Mouse (Mus musculus): ENCODE measurements around the gene Olfr9.
"Not testable (repeated sequence)": the region's sequence is repeated elsewhere in the genome, so short reads cannot be mapped to it uniquely, and the experiment has no call there.

Gene Olfr9

GRCm38 (mm10) chr10:128989131-128989530, at the start of gene Olfr9:
Gene Olfr9, plus strand, starts transcription at chr10:128989431.
- DNase-seq (ENCODE audit: low read depth in 1 of 2, low spot score in 2 of 2): not testable (repeated sequence)

DNA sequence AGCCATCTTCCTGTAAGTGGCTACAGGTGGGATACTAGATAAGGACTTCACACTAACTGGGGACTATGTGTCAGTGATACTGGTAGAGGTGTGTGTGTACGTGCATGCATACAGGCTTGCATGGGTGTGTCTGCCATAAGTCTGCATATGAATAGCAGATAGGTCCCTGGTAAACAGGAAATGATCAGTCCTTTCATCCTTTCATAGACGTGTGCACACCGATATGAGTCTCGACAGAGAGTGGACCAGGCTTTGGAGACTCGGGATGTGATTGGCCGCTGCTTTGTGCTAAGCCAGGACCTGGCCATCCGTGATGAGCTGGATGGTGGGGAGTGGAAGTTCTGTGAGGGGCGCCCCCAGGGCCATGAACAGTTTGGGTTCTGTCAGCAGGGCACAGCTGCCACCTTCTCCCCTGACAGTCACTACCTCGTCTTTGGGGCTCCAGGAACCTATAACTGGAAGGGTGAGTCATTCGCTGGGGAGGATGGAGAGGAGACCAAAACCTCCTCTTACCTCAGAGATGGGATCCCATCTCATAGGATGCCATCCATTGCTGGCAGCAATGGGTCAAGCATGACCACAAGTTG, 48.7 kb upstream of the Olfr9 start:
- no peak for DNase-seq (ENCODE audit: low read depth in 1 of 2, low spot score in 2 of 2)

- DNase-seq (ENCODE audit: low read depth in 1 of 2, low spot score in 2 of 2): no peak
Measured at GRCm38 (mm10) chr10:128945675-128946074, 43.6 kb upstream of the Olfr9 start.

- no peak for DNase-seq (ENCODE audit: low read depth in 1 of 2, low spot score in 2 of 2)
Measured at GRCm38 (mm10) chr10:128947496-128947895, 41.7 kb upstream of the Olfr9 start.

DNA sequence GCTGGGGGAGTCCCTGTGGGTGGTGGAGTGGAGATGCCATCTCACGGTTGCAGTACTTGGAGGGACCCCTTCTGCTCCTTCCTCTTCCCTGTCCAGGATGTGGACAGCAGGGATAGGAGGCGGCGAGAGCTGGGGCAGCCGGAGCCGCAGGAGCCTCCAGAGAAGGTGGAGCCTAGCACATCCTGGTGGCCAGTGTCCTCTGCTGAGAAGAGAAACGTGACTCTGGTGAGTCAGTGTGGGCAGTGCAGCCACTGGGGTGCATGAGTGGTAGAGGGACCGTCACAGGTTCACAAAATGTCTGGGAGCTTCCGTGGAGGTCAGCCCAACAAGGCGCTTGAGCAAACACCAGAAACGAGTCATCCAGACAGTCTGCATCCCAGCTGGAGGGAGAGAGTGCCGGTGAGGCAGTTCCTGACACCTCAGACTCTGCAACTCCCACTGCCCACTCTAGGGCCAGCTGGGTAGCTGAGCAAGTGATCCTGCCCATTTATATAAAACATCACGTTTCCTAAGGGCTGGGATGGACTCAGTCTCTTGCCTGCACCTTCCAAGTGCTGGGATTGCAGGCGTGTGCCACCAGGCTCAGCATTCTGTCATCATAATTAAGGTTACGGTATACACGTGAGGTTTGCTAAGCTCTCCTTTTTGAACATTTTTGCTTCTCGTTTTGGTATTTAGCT, 38.9 kb upstream of the Olfr9 start:
- no peak for DNase-seq (ENCODE audit: low read depth in 1 of 2, low spot score in 2 of 2)

DNA sequence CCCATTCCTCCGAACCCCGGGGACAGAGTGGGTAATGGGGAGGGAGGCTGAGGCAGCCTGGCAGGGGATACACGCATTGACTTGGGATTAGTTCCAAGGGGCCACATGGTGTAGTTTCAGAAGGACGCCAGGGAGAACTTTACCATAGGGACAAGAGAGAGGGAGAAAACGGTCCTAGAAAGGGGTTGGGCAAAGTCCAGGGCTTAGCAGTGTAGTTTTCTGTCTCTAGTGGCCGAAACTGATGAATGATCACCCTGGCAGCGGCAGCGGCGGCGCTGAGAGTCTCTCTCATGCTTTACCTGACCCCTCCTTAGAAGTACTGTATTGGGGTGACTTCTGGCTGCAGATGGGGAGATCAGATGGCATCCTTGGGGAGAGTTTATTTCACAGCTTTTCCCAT, 30.9 kb upstream of the Olfr9 start:
- no peak for DNase-seq (ENCODE audit: low read depth in 1 of 2, low spot score in 2 of 2)

GRCm38 (mm10) chr10:128960142-128960541, 29.1 kb upstream of the Olfr9 start:
- no peak for DNase-seq (ENCODE audit: low read depth in 1 of 2, low spot score in 2 of 2)

DNA sequence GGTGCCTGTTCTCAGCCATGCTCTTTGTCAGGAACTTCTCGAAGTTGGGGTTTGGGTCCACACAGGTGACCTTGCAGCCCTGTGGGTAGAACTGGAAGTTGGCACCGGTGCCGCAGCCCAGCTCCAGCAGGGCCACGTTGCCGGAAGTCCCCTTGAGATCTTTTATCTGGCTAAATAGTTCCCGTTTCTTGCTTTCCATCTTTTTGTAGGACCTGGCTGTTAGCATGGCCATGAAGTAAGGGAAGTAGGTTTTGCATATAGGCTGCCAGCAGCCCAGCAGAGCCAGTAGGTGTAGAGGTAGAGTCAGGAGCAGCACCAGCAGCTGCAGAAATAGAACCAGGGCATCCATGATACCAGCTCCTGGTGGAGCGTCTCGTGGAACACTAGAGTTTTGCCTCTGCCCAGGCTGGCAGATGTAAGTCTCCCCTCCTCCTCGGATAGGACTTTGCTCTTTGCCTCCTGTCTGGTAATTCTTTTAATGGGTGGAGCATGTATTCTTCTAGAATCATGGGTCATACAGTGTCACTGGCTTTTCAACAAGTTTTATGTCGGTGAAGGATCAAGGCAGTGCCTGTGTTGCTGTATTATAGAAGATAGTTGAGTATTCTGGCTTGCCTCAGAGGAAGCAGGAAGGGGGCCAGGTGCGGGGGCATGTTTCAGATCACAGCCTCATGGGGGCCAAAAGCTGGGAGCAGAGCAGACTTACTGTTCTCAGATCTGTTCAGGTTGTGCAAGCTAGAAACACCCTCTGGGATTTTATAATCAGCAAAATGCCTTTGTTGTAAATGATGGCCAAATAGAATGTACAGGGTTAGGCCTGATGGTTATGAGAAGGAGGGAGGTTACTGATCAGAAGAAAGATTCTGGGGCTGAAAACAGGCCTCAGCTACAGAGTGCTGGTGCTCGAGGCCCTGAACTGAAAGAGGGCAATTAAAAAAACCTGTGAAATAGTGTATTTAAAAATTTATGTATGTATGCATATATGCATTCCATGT, 28.3 kb upstream of the Olfr9 start, which contains the start of gene Mettl7b:
Mettl7b (minus strand) TSS at position 399 of the 995 bp plus-strand sequence.
- no peak for DNase-seq (ENCODE audit: low read depth in 1 of 2, low spot score in 2 of 2)

GRCm38 (mm10) chr10:128964961-128965360, 24.3 kb upstream of the Olfr9 start:
- DNase-seq (ENCODE audit: low read depth in 1 of 2, low spot score in 2 of 2): no peak

DNA sequence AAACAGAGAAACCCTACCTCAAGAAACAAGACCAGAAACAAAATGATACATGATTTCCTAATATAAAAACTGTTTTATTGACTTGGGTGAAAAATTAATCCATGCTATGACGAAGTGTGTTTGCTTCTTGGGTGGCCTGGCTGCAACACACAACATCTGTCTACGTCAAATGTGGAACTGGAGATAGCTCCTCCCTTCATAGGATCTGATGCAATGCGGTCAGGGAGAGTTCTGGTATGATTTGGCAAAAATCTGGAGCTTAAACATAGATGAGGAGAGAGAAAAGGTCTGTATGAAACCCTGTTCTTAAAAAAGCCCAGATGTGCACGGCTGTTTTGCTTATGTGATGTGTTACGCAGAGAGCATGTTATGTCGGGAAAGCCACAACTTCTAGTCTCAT, 23.4 kb upstream of the Olfr9 start:
- DNase-seq (ENCODE audit: low read depth in 1 of 2, low spot score in 2 of 2): no peak

DNA sequence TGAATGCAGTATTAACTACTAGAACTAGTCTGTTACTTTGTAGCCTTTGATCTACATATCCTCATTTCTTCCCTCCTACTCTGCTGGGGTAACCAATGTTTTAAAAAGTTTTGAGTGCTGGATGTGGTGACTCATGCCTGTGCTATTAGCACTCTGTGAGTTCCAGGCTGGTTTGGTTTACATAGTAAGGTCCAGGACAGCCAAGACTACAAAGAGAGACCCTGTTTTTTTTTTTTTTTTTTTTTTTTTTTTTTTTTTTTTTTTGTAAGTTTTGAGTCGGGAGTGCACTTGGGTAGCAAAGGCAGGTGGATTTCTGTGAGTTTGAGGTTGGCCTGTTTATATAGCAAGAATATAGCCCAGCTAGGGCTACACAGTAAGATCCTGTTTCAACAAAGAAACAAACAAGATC, 20.9 kb upstream of the Olfr9 start:
- no peak for DNase-seq (ENCODE audit: low read depth in 1 of 2, low spot score in 2 of 2)

DNA sequence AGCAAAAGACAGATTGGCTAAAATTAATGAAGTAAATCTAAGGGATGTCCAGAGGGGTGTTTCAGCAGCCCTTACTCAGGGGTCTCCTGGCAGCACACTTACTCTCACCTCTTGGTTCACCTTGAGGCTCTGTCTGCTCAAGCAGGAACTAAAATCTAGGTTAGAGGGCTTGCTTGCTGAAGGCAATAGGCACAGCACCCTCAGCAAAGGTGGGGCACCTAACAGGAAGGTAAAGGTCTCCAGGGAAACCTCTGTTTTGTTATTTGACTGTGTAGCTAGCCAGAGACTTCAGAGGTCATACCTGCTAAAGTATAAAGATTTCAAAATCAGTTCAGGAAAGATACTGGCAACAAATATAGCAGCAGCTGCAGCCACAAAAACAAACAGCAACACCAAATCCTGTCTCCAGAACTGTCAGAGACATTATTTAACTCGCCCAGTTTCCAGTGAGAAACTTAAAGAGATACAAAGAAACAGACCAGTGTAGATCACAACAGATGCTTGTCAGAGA, 18.4 kb upstream of the Olfr9 start:
- no peak for DNase-seq (ENCODE audit: low read depth in 1 of 2, low spot score in 2 of 2)

- DNase-seq (ENCODE audit: low read depth in 1 of 2, low spot score in 2 of 2): no peak
Measured at GRCm38 (mm10) chr10:128972841-128973240, 16.4 kb upstream of the Olfr9 start.

DNA sequence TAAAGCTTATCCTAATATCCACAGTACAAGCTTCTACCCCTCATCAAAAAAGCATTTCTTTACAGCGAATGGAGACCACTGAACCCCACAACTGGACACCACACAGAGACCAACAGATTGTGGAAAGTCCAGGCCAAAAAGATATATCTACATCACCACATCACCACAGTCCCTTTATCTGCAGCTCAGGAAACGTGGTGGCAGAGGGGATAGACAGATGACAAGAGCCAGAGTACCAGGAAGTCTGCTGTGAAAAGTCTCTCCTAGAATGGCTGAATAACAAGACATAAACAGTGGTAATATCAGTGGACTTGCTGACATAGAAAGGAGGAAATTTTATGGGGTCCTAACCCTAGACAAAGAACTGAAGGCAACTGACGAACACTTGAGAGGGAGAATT, 12.8 kb upstream of the Olfr9 start:
- DNase-seq (ENCODE audit: low read depth in 1 of 2, low spot score in 2 of 2): no peak

GRCm38 (mm10) chr10:128977522-128978114, 11.6 kb upstream of the Olfr9 start:
- DNase-seq (ENCODE audit: low read depth in 1 of 2, low spot score in 2 of 2): no peak

DNA sequence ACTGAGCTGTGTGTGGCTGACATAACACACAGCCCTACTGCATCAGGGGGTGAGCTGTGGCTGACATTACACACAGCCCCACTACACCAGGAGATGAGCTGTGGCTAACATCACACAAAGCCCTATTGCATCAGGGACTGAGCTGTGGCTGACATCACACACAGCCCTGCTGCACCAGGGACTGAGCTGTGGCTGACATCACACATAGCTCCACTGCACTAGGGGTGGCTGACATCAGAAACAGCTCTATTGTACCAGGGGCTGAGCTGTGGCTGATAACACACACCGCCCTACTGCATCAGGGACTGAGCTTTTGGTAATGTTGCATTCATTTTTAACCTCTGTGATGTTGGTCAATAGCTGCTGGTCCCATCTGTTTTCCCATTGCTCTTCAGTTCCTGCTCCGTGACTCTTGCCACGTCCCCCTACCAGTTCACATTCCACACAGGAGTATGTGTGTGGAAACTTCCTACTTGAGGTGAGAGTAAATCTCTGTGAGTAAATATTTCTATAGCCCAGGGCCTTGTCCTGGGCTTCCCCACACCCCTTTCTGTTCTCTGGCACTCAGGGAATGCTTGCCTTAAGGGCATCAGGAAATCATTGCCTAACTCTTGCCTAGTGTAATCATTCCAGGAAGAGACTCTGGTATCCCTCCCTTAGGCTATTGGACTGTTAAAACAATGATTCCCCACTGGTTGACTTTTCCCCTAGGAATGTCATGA, 8.4 kb upstream of the Olfr9 start:
- DNase-seq (ENCODE audit: low read depth in 1 of 2, low spot score in 2 of 2): no peak

- DNase-seq (ENCODE audit: low read depth in 1 of 2, low spot score in 2 of 2): not testable (repeated sequence)
Measured at GRCm38 (mm10) chr10:128990129-128990850, 1.1 kb downstream of the Olfr9 start.

GRCm38 (mm10) chr10:128990994-128991393, 1.8 kb downstream of the Olfr9 start:
- DNase-seq (ENCODE audit: low read depth in 1 of 2, low spot score in 2 of 2): no peak

DNA sequence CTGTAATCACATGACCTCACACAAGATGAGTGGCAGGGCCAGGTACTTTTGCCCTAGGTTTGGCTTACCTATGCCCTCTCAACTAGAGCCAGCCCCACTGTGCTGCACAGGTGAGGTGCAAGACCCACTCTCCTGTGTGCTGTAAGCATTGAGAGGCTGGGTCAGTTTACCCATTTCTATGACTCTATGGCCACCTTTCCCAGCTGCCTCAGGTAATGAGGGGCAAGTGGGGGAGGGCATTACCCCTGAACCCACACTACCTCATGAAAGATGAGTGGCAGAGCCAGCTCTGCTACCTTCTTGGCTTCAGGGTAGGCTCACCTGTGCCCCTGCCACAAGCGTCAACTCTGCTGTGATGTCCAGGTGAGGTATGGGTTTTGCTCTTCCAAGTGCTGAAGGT, 6.6 kb downstream of the Olfr9 start:
- no peak for DNase-seq (ENCODE audit: low read depth in 1 of 2, low spot score in 2 of 2)

- DNase-seq (ENCODE audit: low read depth in 1 of 2, low spot score in 2 of 2): no peak
Measured at GRCm38 (mm10) chr10:128996523-128997040, 7.4 kb downstream of the Olfr9 start.

All from monocyte, adult 2 months (primary cell).